Mouse (Mus musculus) left cerebral cortex, adult 2 months (tissue): ENCODE results near the gene Fbxo28. TPM values are rescaled to one million over a fixed set of nuclear protein-coding genes. Genes with fewer than 3 reads are reported as not detected.

Source experiments
- DNase-seq, 2 experiments: peaks; one replicate each; pipeline ENCODE4 v3.0.0; 2021 to 2022; ENCODE audit warnings: low spot score in 2 of 2, mixed read lengths in 1 of 2; ENCODE audit errors: extremely low spot score in 1 of 2
- H3K27ac ChIP-seq: fragments of 200-600 bp; 2 replicates; pipeline ENCODE4 v1.8.1; 2022
- H3K4me3 ChIP-seq: fragments of 200-600 bp; 2 replicates; pipeline ENCODE4 v1.8.1; 2022
- CTCF ChIP-seq: fragments of 200-600 bp; IDR thresholded peaks from 2 replicates; pipeline ENCODE4 v1.8.1; 2022; ENCODE audit warnings: antibody characterized with exemption, mild to moderate bottlenecking, moderate library complexity
- intact Hi-C: fragments of 180-260 bp; cut with DNase I; formaldehyde crosslinking; loops from one replicate; pipeline ENCODE4 v1.15.1; 2025
- long read RNA-seq, 2 experiments: library from polyadenylated mRNA; stranded (forward); transcript quantifications; one replicate each; pipeline ENCODE4 v2.0.0; 2021; ENCODE audit warnings: borderline mapping rate in 2 of 2
- total RNA-seq, 2 experiments: library from RNA; stranded (reverse); gene quantifications; 2 replicates each; pipeline ENCODE4 v1.2.3; 2021

Fbxo28 gene
- 10 to 100 TPM; 53.2 to 55.4 TPM for total RNA-seq
- long read RNA-seq, experiment 1, full-length matches to known transcripts = 34 of 40 reads
- long read RNA-seq, experiment 1, partial matches to known transcripts = 2 of 40 reads
- long read RNA-seq, experiment 1, other reads (novel, unspliced or antisense) = 4 of 40 reads
- long read RNA-seq, experiment 2, full-length matches to known transcripts = 29 of 35 reads
- long read RNA-seq, experiment 2, partial matches to known transcripts = 0 of 35 reads
- long read RNA-seq, experiment 2, other reads (novel, unspliced or antisense) = 6 of 35 reads

DNA sequence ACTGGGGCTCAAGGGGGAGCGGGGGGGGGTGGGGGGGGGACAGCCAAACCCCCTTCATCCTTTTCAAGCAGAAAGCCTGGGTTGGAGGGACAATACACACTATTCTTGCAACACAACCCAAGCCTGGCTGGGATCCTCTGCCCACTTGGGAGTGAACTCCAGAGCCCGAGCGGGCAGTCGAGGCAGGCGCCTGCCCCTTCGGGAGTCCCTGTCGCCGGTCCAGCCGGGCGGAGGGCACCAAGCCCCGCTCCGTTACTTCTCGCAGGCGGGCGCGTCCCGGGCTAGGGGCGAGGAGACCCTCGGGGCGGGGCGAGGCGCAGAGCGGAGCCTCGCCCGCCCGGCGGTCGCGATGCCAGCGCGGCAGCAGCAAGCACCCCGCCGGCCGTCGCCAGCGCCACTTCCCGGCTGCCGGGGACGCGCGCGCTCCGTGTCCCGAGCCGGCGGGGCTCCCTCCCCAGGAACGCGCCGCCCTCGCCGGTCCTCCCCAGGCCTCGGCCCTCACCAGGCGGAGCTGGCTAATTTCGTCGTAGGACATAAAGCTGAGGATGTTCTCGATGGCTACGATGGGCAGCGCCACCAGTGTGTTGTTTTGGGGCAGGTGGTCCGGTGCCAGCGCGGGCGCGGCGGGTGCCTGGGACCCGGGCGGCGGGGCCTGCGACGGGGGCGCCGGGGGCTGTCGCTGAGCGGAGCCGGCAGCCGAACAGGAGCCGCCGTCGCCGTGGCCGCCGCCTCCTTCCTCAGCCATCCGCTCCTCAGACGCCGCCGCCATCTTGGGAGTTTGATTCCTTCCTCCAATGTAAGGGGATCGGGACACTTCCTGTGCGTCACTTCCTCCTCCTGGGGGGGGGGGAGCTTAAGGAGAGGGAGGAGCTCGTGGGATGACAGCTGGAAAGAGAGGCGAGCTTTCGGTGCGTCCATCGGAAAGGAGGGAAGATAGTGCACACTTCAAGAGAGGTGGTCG, at the start of gene Fbxo28:
Fbxo28 (minus strand) TSS at position 809 of the 961 bp plus-strand sequence.
- intact Hi-C loops = loop anchor here (2.0 to 5.0 kb wide), 3 partner anchors 58 to 319 kb away; partner anchors contain the start of genes Degs1 and Trp53bp2
- DNase-seq = peak; percentile 85 to 86
- TF ChIP-seq CTCF = no peak
- Histone ChIP-seq H3K4me3 (peak within 1 kb of the TSS; percentile 99), H3K27ac (peak within 1 kb of the TSS; percentile 86)

DNA sequence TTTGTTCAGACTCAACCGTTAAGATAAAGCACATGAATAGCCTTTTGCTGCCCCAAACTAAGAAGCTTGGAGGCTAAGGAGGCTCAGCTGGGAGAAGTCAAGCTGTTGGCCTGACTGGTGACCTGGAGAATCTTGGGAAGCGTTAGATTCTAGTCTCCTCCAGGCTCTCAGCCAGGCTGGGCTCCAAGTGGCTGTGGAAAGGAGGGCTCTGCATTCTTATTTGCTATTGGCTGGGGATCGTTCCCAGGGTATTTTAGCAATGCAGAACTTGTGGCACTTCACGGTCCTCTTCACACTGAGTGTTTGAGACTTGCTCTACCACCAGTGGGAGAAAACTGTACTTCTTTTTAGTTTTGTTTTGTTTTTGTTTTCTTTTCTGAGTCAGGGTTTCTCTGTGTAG, 47.3 kb upstream of the Fbxo28 start:
- no peak for DNase-seq
- Histone ChIP-seq H3K27ac (no peak overlapping the region), H3K4me3 (no peak overlapping the region)
- no peak for TF ChIP-seq CTCF
- intact Hi-C loops = no loop called here

DNA sequence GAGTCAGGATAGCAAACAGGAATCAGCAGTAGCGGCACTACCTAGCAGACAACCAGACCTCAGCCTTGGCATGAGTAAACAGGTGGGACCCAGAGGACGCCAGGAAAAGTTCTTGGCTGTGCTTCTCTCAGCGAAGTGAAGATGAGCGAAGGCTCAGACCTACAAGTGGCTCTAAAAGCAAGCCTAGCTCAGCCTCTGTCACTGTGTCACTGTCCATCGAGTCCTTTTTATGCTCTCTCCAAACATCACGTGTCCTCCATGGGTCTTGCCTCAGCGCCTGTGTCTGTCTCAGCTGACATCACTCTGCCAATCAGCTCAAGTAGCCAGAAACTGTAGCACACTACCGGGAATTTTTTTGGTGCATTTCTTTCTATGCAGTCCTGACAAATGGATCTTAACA, 45.0 kb upstream of the Fbxo28 start:
- DNase-seq = no peak
- no peak overlapping the region for H3K27ac ChIP-seq
- intact Hi-C loops = no loop called here
- no peak for TF ChIP-seq CTCF
- H3K4me3 ChIP-seq = no peak overlapping the region

DNA sequence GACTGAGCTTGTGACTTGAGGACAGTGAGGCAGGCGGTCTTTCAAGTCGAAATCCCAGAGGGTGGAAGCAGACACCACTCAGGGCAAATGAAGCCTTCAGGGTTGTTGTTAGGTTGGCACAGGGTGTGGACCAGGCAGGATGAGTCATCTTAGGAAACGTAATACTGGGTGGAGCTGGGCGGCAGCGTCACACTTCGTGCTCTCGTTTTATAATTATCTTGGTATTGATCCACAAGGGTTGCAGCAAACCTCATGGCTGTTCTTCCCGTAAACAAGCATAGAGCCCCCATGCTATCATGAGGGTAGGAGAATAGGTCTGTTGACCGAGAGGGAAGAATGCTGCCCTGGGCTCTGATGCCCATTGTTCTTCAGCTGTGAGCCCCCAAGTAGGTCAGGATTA, 41.7 kb upstream of the Fbxo28 start:
- Histone ChIP-seq H3K4me3 (no peak overlapping the region), H3K27ac (no peak overlapping the region)
- DNase-seq = no peak
- TF ChIP-seq CTCF = no peak
- intact Hi-C loops = no loop called here

DNA sequence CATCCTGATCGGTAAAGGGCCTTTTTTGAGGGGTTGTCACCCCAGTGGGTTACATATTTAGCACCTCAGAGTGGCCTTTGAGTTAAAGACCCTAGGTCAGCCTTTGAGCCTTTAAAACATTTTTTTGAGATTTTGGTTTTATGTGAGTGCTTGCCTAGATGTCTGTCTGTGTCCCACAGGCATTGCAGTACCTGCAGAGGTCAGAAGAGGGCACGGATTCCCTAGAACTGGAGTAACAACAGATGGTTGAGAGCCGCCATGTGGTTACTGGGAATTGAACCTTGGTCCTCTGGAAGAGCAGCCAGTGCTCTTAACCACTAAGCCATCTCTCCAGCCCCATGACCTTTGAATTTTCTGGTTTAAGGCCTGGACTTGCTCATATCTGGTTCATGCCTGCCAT, 39.9 kb upstream of the Fbxo28 start:
- intact Hi-C loops = no loop called here
- no peak; the same call in 1 of the 2 replicates for TF ChIP-seq CTCF
- no peak for DNase-seq
- H3K4me3 ChIP-seq = no peak overlapping the region
- H3K27ac ChIP-seq = no peak overlapping the region

DNA sequence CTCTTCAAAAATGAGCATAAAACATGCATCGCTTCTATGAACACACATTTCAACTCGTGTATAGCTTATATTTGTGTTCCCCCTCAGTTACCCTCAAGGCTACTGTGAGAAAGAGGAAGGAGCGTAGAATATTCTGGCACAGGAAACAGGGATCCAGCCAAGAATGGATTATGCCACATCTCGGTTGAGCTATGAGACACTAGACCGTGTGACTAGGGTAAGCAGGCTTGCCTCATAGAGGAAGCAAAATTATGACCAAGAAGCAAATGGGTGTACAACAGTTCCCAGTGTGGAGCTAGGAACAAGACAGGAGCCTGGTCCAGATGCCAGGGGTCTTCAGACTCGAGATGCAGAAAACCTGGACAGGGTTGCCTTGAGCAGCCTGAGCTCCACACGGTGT, 39.3 kb upstream of the Fbxo28 start:
- intact Hi-C loops = no loop called here
- Histone ChIP-seq H3K27ac (no peak overlapping the region), H3K4me3 (no peak overlapping the region)
- TF ChIP-seq CTCF = no peak
- DNase-seq = no peak

DNA sequence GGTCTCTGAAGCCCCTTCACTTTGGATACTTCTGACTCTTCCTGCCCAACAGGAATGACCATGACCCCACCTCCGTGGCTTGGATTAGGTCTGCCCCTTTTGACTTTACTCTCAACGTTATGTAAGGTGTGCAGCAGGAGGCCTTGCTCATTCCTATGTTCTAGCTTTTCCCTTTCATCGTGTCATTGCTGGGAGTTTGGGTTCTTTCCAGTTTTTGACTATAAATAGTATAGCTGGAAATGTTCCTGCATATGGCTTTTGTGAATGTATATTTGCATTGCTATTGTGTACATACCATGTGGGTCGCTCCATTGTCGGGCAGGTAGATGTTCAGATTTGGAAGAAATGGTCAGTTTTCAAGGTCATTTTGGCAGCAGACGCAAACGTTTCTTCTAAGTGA, 37.4 kb upstream of the Fbxo28 start:
- no peak for DNase-seq
- H3K27ac ChIP-seq = no peak overlapping the region
- no peak overlapping the region for H3K4me3 ChIP-seq
- TF ChIP-seq CTCF = no peak
- intact Hi-C loops = no loop called here

DNA sequence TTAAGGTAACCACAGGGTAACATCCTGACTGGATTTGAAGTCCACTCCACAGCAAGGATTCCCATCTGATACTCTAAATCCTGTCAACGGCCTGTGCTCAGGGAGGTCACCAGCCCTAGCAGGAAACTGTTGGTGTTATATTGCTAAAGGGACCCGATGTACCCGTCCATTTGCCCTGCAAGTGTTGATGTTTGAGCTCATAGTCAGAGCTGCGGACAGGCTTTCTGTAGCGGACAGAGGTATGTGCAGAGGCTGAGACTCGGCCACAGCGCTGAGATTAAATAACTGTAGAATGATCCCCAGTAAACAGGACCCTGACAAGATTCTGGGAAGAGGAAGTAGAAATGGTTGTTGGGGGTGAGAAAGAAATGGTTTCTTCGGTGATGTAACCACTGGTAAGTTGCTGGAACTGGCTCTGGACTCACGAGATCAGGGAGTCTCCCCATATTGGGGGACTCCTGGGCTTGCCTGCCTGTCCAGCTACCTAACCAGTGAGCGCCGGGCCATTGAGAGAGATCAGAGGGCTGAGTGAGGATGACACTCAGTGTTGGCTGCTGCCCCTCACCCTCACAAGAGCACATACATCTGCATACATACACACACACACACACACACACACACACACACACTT, 36.9 kb upstream of the Fbxo28 start:
- no peak for TF ChIP-seq CTCF
- Histone ChIP-seq H3K4me3 (no peak overlapping the region), H3K27ac (no peak overlapping the region)
- intact Hi-C loops = no loop called here
- no peak for DNase-seq

DNA sequence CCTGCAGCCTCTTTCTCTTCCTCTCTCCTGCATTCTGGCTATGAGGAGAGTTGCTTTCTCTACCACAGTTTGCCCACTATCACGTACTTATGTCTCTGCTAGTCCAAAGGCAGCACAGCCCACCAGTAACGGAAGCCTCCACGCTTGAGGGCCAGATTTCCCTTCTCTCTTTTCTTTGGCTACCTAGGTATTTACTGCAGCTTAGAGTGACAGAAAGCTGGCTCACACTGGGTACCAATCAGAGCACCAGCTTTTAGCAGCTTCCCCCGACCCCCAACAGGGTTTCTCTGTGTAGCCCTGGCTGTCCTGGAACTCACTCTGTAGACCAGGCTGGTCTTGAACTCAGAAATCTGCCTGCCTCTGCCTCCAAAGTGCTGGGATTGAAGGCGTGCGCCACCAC, 36.1 kb upstream of the Fbxo28 start:
- TF ChIP-seq CTCF = no peak
- H3K27ac ChIP-seq = no peak overlapping the region
- DNase-seq = no peak
- H3K4me3 ChIP-seq = no peak overlapping the region
- intact Hi-C loops = no loop called here

DNA sequence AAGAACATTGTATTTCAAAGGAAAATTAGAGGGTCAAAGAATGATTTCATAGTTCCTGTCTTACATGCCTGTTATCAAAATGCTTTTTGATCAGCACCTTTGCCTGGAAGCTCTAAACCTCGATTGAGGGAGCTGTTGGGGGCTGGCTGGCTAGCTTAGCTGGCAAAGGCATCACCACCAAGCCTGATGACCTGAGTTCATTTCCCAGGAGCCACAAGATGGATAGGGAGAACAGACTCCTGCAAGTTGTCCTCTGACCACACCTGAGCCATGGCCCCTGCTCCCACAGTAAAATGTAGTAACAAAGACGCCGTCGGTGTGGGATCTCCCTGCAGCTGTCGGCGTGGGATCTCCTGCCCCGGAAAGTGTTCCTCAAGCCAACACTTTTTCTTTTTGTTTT, 35.4 kb upstream of the Fbxo28 start:
- Histone ChIP-seq H3K4me3 (no peak overlapping the region), H3K27ac (no peak overlapping the region)
- intact Hi-C loops = no loop called here
- no peak for TF ChIP-seq CTCF
- DNase-seq = no peak

DNA sequence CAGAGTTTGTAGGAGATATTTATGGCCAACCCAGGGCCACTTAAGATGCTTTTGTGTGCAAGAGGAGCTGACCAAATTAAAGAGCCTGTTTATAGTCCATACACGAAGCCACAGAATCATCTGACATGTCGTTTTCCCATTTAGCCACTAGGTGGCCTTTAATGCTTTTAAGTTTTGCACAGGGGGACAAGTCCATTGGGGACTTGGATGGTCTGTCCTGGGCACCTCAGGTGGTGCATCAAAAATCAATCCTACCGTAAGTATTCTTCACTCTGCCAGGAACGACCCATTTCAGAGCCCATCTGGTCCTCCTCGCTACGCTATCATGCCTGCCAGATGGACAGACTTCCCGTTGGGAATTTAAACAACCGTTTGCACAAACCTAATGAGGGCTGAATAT, 34.8 kb upstream of the Fbxo28 start:
- Histone ChIP-seq H3K4me3 (no peak overlapping the region), H3K27ac (no peak overlapping the region)
- DNase-seq = peak in 1 of 2 experiments; percentile 17
- intact Hi-C loops = no loop called here
- peak; percentile 87 for TF ChIP-seq CTCF

DNA sequence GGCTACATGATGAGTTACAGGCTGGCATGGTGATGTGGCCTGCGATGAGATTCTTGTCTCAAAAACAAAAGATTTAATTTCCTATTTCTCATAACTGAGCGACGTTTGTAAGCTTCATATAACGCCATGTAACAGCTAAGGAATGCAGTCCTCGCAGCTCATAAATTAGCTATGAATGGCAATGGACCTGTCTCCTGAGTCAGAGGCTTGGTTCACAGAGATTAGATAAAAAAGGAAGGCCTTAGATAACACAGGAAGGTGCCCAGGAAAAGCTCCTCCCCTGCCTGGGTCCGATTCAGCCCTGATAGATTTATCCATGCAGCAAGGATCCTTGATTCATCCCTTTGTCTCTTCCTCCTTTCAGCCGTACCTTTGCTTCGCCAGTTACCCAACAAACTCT, 30.5 kb upstream of the Fbxo28 start:
- no peak for DNase-seq
- H3K4me3 ChIP-seq = no peak overlapping the region
- H3K27ac ChIP-seq = no peak overlapping the region
- no peak for TF ChIP-seq CTCF
- intact Hi-C loops = no loop called here
